Mouse (Mus musculus) hindbrain, embryonic 12.5 days (tissue): ENCODE results near the gene Sclt1. TPM values are rescaled to one million over a fixed set of nuclear protein-coding genes. Genes with fewer than 3 reads are reported as not detected.
A peak's percentile ranks its signal among the peaks of the same experiment; 100 is the strongest.
"Not testable (repeated sequence)": the region's sequence is repeated elsewhere in the genome, so short reads cannot be mapped to it uniquely, and the experiment has no call there.

ENCODE experiments used
- ATAC-seq: fragments of 200-750 bp; cut with Nextera tagmentation; 2 replicates; pipeline ENCODE4 v1.8.0; 2017; ENCODE audit warnings: moderate TSS enrichment; ENCODE audit not compliant: low FRiP score
- H3K27ac ChIP-seq: fragments of 300-500 bp; sonication (generic); 2 replicates; pipeline ENCODE4 v1.5.1; 2016; ENCODE audit warnings: mild to moderate bottlenecking
- H3K27me3 ChIP-seq: fragments of 300-500 bp; sonication (generic); 2 replicates; pipeline ENCODE4 v1.6.1; 2016; ENCODE audit warnings: mild to moderate bottlenecking
- H3K36me3 ChIP-seq: fragments of 300-500 bp; sonication (generic); 2 replicates; pipeline ENCODE4 v1.6.1; 2016; ENCODE audit warnings: mild to moderate bottlenecking
- H3K4me1 ChIP-seq: fragments of 300-500 bp; sonication (generic); 2 replicates; pipeline ENCODE4 v1.6.1; 2016
- H3K4me2 ChIP-seq: fragments of 300-500 bp; sonication (generic); replicated peaks from 2 replicates; pipeline ENCODE4 v1.6.1; 2016; ENCODE audit warnings: mild to moderate bottlenecking
- H3K4me3 ChIP-seq: fragments of 300-500 bp; sonication (generic); 2 replicates; pipeline ENCODE4 v1.5.1; 2016; ENCODE audit warnings: mild to moderate bottlenecking
- H3K9ac ChIP-seq: fragments of 300-500 bp; sonication (generic); 2 replicates; pipeline ENCODE4 v1.6.1; 2016; ENCODE audit warnings: mild to moderate bottlenecking, moderate library complexity
- H3K9me3 ChIP-seq: fragments of 300-500 bp; sonication (generic); replicated peaks from 2 replicates; pipeline ENCODE4 v1.6.1; 2016; ENCODE audit warnings: mild to moderate bottlenecking
- WGBS: fragments of 180-500 bp; shearing (Covaris S2); methylation state at CpG from one replicate; pipeline ENCODE4 v1.1.7; 2016; 5-methylcytosine and 5-hydroxymethylcytosine counted together
- polyA plus RNA-seq: library from polyadenylated mRNA; unstranded; fragments of >200 nt; fragmentation: Nextera tagmentation; extraction: Ambion mirVana; gene quantifications from 2 replicates; pipeline ENCODE4 v1.2.1, GENCODE M21; 2016

The Sclt1 gene
- polyA plus RNA-seq: 30.5 and 30.6 TPM in 2 replicates

DNA sequence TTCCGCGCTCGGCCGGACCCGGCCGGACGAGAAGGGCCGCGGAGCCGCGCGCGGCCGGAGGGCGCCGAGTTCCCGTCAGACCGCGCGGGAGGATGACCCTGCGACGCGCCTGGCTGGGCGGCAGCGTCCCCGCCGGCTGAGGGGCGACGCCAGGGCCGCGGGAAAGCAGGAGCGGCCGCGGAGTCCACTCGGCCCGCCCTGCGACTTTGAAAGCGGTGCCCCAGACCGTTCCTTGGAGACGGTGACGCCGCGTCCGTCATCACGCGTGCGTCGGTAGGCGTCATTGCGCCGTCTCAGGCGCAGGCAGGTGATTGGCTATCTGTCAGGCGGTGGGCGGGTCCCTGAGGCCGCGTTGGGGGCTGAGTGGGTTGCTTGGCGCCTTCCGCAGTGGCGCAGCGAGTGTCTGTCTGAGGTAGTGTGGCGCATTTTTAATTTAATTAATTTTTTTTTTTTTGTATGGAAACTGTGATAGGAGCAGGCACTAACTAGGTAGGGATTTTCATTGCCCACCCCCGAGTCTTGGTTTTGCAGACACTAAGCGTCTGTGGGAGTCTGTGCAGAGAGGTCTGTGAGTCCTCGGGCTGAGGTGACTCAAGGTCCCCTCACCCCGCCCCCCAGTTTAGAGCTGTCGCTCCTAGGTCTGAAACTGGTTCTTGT lies at the start of gene Sclt1, which contains the start of gene D3Ertd751e:
TSS of gene Sclt1 (minus strand) at position 237 of the 657 bp plus-strand sequence.
TSS of gene D3Ertd751e (plus strand) at position 334 of the 657 bp plus-strand sequence.
- peak within 1 kb of the TSS; percentile 88 for H3K4me3 ChIP-seq
- H3K4me2 ChIP-seq: peak within 1 kb of the TSS; percentile 69
- WGBS: under 1% methylated on average over 51 of the region's 66 CpGs
- H3K9me3 ChIP-seq: no peaks in the 10 kb centered on the region
- H3K36me3 ChIP-seq: no peaks in the 10 kb centered on the region
- H3K9ac ChIP-seq: peak within 1 kb of the TSS; percentile 89
- H3K27me3 ChIP-seq: no peaks in the 10 kb centered on the region
- H3K27ac ChIP-seq: peak within 1 kb of the TSS; percentile 96
- peak; percentile 99 for ATAC-seq
- H3K4me1 ChIP-seq: peaks cover 13% of the 10 kb centered on the region

DNA sequence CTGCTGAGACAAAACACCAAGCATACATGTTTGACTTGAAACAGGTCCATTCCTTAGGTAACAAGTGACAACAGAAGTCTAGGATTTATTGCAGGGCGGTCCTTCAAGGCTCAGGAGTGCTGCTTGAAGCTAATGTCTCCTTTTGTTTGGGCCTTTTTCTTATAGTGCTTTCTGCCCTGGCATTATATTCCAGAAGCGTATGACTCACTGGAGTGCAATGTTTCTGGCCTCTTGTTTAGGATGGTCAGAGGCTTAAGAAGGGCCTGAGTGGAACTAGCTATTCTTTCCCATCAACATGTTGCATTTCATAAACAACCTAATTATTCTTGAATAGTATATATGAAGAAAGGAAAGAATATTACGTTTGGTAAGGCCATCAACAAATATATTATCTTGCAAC lies 19.8 kb upstream of the Sclt1 start:
- Histone ChIP-seq H3K4me1 (no peaks in the 10 kb centered on the region), H3K36me3 (0 out of 2 replicates have a peak, but pooled peaks cover under 1% of the 10 kb centered on the region), H3K27ac (no peak overlapping the region), H3K4me2 (no peak overlapping the region), H3K4me3 (no peak overlapping the region), H3K9me3 (no peaks in the 10 kb centered on the region), H3K9ac (no peak overlapping the region), H3K27me3 (no peaks in the 10 kb centered on the region)
- WGBS: 88% methylated on average over 3 of the region's 3 CpGs
- ATAC-seq: no peak

DNA sequence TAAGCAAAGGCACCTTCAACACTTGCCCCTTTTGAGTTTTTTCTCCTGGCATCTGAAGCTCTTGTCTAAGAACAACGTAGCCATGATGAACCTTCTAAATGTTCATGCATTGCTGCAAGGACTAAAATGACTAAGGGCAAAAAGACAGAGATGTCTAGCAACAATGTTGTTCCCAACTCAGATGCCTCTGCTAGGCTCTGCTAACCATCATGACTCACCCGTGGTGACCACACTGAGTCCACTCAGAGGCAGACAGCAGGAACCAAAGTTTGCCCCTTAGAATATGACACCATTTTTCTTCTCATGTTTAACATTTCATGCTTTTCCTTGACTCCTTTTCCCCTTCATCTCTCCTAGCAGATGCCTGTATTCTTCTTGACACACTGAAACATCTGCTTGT lies 12.2 kb upstream of the Sclt1 start:
- H3K36me3 ChIP-seq: 0 out of 2 replicates have a peak, but pooled peaks cover 5% of the 10 kb centered on the region
- no peak overlapping the region for H3K9ac ChIP-seq
- no peak overlapping the region for H3K4me3 ChIP-seq
- no peak for ATAC-seq
- H3K27ac ChIP-seq: no peak overlapping the region
- 77% methylated on average over 2 of the region's 2 CpGs for WGBS
- H3K4me1 ChIP-seq: no peaks in the 10 kb centered on the region
- H3K9me3 ChIP-seq: no peaks in the 10 kb centered on the region
- H3K4me2 ChIP-seq: no peak overlapping the region
- H3K27me3 ChIP-seq: no peaks in the 10 kb centered on the region

DNA sequence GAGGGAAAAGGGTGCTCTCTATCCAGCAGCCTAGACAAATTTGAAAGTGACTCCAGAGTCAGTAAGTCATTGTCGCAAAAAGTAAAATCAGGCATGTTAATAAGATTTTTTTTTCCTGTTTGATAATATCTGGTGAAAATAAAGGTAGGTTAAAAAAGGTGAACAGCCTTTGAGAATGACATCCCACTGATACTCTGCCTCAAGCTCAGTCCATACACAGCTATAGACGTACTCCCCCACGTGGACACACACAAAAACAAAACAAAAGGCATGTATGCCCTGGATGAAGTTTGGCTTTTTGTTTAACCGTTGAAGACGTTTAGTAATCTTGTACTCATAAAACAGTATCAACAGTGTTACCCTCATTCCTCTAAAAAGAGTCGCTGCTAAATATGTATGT lies 1.1 kb upstream of the Sclt1 start:
- no peaks in the 10 kb centered on the region for H3K27me3 ChIP-seq
- peak overlapping the region; percentile 10; the same call in 1 of the 2 replicates for H3K9ac ChIP-seq
- no peak overlapping the region for H3K27ac ChIP-seq
- H3K36me3 ChIP-seq: no peaks in the 10 kb centered on the region
- no peaks in the 10 kb centered on the region for H3K9me3 ChIP-seq
- ATAC-seq: no peak
- peak overlapping the region; percentile 60 for H3K4me2 ChIP-seq
- WGBS: 51% methylated on average over 6 of the region's 6 CpGs
- H3K4me1 ChIP-seq: peaks cover 13% of the 10 kb centered on the region
- no peak overlapping the region for H3K4me3 ChIP-seq

DNA sequence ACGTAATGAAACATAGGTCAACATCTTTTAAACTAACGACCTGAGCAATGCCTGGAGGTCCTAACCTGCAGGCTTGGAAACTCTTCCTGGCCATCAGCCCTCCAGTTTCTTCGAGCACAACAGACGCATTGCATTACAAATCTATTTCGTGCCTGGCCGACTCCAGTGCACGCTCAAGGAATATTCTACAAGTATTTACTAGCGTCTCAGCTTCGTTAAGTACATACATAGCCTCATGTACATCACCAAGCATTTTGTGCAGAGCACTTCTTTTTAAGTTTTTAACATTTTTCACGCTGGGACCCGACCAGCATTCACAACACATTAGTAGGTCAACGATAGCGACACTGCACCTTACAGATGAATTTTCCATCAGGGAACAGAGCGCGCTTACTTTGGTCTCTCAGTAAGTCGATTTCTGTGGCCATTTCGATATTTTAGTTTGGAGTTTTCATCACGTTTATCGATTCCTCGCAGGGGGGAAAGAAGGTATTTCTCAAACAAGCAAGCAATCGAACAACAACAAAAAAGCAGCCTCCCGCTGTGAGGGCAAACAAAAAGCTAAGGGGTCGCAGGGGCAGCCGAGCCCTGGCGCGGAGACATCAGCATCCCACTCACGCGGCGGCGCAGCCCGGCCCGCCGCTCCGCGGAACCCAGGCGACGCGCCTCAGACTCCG lies 575 bp downstream of the Sclt1 start:
- under 1% methylated on average over 39 of the region's 39 CpGs for WGBS
- H3K4me2 ChIP-seq: peak overlapping the region; percentile 69
- H3K9me3 ChIP-seq: no peaks in the 10 kb centered on the region
- no peaks in the 10 kb centered on the region for H3K36me3 ChIP-seq
- H3K4me3 ChIP-seq: peak overlapping the region; percentile 88
- H3K9ac ChIP-seq: peak overlapping the region; percentile 89
- H3K27me3 ChIP-seq: no peaks in the 10 kb centered on the region
- peak overlapping the region; percentile 96 for H3K27ac ChIP-seq
- peaks cover 13% of the 10 kb centered on the region for H3K4me1 ChIP-seq
- no peak; the same call in 1 of the 2 replicates for ATAC-seq

DNA sequence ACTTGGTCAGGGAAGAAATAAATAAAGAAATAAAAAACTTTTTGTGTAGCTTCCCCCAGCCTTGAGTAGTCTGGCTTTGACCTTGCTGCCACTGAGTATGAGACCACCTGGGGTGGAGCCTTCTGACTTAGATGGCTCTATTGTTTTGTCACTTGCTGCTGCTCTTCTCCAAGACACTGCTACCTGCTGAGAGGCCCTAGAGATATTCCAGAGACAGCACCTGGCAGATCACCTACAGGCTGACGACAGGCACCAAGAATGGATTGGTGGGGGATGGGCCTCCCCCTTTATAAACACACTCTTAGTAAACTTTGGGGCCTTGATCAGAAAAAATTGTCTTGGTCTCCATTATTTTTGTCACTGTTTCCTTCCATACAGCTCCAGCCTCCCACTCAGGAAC lies 46.6 kb downstream of the Sclt1 start:
- Histone ChIP-seq H3K4me2 (no peak overlapping the region), H3K9me3 (no peaks in the 10 kb centered on the region), H3K4me3 (no peak overlapping the region), H3K9ac (no peak overlapping the region), H3K36me3 (peaks cover 16% of the 10 kb centered on the region), H3K27ac (no peak overlapping the region), H3K27me3 (no peaks in the 10 kb centered on the region), H3K4me1 (no peaks in the 10 kb centered on the region)
- no peak for ATAC-seq
- 70% methylated on average over 1 of the region's 1 CpGs for WGBS

DNA sequence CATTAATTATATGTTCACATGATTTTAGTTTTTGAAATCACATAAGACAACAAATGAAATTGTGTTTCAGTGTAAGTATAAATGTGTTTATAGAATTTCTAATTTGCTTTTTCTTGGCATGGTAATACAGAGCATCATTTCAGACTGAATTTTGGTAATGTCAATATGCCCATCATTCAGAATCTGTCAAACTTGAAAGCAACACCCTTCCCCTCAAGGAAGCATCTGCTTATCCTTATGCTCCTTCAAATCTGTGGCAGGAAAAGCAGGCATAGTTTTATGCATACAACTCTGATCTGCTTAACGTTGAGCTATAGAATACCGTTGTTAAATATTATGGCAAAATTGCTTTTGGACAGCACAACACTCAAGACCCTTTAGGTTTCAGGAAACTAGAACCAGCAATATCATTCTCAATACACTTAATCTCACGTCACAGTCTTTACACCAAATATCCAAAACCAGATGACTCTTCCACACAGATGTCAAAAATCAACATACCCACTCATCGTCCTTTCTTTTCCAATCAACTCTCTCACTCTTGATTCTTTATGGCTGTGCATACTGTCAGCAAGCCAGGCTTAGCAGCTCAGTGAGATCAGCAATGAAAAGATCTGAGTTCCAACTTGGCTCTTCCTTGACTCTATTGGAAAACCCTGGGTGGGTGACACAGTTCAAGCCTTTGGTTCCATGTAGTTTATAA lies 49.7 kb downstream of the Sclt1 start:
- no peaks in the 10 kb centered on the region for H3K4me1 ChIP-seq
- no peak overlapping the region for H3K9ac ChIP-seq
- peaks cover 7% of the 10 kb centered on the region; the same call in 1 of the 2 replicates for H3K36me3 ChIP-seq
- H3K4me2 ChIP-seq: no peak overlapping the region
- no peaks in the 10 kb centered on the region for H3K27me3 ChIP-seq
- H3K4me3 ChIP-seq: no peak overlapping the region
- no peak overlapping the region for H3K27ac ChIP-seq
- 98% methylated on average over 4 of the region's 4 CpGs for WGBS
- no peak for ATAC-seq
- no peaks in the 10 kb centered on the region for H3K9me3 ChIP-seq

DNA sequence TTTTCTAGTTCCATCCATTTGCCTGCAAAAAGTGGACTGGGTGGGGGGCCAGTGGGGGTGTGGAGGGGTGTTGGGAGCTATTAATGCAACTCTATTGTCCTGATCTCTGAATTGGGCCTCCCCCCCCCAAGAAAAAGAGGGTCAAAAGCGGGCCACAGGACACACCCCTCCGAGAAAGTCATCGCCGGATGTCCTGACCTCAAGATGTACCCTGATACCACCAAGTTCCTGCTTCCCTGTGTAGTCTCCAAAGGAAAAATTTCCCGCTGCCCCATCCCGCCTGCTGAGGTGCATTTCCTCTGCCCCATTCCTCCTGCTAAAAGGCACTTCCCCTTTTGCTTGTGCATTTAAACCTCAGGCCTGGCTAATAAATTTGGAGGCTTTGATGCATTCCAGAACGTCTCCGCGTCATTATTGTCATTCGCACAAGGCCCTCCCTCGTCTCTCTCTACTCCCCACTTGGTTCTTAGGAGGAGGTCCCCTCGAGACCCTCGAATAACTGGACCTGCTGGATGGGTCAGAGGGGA lies 52.1 kb downstream of the Sclt1 start:
- WGBS: 87% methylated on average over 13 of the region's 13 CpGs
- not testable (repeated sequence) for H3K27ac ChIP-seq, H3K9me3 ChIP-seq, ATAC-seq, H3K4me1 ChIP-seq, H3K27me3 ChIP-seq, H3K36me3 ChIP-seq, H3K9ac ChIP-seq, H3K4me2 ChIP-seq, H3K4me3 ChIP-seq

DNA sequence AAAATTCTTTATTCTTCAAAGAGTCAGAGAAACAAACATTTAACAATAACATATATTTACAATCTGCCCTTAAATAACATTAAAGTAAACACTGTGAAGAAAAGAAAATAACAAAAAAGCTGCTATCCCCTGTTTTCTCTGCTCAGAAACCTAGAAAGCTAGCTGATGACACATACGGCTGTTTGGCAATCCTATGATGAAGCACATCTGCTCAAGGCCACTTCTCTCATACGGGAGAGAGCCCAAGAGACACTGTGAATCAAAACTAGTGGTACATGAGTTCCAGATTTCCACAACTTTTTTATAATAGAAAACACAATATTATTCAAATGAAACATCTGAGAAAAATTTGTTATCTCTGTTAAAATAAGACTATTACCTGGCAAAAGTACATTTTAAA lies 55.9 kb downstream of the Sclt1 start:
- H3K9ac ChIP-seq: no peak overlapping the region
- H3K36me3 ChIP-seq: peaks cover 3% of the 10 kb centered on the region
- H3K27me3 ChIP-seq: no peaks in the 10 kb centered on the region
- no peaks in the 10 kb centered on the region for H3K9me3 ChIP-seq
- ATAC-seq: no peak
- H3K27ac ChIP-seq: no peak overlapping the region
- H3K4me1 ChIP-seq: no peaks in the 10 kb centered on the region
- 86% methylated on average over 2 of the region's 2 CpGs for WGBS
- no peak overlapping the region for H3K4me3 ChIP-seq
- H3K4me2 ChIP-seq: no peak overlapping the region

DNA sequence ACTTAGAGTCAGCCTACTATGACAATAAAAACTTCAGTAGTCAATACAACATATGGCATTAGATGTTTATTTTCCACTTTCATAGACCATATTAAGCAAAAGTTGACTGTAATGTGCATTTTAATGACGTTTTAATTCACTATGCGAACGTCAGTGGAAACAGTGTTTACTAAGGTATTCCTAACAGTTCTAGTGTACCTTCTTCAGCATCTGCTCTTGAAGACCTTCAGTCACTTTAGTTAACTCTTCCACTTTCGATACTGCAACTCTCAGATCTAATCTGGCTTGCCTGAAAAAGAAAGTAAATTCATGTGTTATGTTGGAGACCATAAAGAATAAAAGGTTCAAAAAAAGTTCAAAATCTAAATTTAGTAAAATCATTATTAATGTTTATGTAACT lies 60.2 kb downstream of the Sclt1 start:
- WGBS: 94% methylated on average over 4 of the region's 4 CpGs
- Histone ChIP-seq H3K27me3 (no peaks in the 10 kb centered on the region), H3K9ac (no peak overlapping the region), H3K4me1 (no peaks in the 10 kb centered on the region), H3K4me2 (no peak overlapping the region), H3K4me3 (no peak overlapping the region), H3K36me3 (peaks cover 5% of the 10 kb centered on the region), H3K9me3 (no peaks in the 10 kb centered on the region), H3K27ac (no peak overlapping the region)
- ATAC-seq: no peak

DNA sequence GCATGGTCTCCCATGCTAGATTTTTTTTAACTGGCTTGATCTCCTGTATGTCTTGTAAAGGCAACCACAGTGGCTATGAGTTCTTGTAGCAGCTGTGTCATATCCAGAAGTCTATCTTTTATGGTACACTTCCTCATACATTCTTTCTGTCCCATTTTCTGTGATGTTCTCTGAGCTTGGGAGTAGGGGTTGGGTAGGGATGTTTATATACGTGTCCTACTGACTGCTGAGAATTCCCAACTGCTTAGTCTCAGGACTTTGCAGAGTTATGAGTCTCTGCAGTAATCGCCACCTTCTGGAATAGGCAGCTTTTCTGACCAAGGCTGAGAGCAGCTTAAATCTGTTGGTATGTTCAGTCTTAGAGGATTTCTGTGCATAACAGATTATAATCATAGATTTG lies 65.7 kb downstream of the Sclt1 start:
- ATAC-seq: no peak
- Histone ChIP-seq H3K9me3 (no peaks in the 10 kb centered on the region), H3K36me3 (peaks cover 13% of the 10 kb centered on the region), H3K27ac (no peak overlapping the region), H3K9ac (no peak overlapping the region), H3K4me2 (no peak overlapping the region), H3K4me3 (no peak overlapping the region), H3K27me3 (no peaks in the 10 kb centered on the region), H3K4me1 (no peaks in the 10 kb centered on the region)
- WGBS: 89% methylated on average over 2 of the region's 2 CpGs

DNA sequence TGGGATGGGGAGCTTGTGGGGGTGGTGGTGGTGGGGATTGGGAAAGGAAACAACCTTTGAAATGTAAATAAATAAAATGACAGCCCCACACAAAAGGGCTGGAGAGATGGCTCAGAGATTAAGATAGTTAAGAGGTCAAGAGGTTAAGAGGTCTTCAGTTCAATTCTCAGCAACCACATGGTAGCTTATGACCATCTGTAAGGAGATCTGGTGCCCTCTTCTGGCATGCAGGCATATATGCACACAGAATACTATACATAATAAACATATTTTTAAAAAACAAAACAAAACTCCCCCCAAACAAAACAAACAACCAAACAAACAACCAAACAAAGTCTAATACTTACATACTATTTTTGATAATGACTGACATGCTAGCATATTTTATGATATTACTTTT lies 67.5 kb downstream of the Sclt1 start:
- H3K4me1 ChIP-seq: no peaks in the 10 kb centered on the region
- peaks cover 11% of the 10 kb centered on the region for H3K36me3 ChIP-seq
- H3K9ac ChIP-seq: no peak overlapping the region
- no peak overlapping the region for H3K4me3 ChIP-seq
- no peaks in the 10 kb centered on the region for H3K9me3 ChIP-seq
- ATAC-seq: no peak
- no peak overlapping the region for H3K4me2 ChIP-seq
- H3K27me3 ChIP-seq: no peaks in the 10 kb centered on the region
- H3K27ac ChIP-seq: no peak overlapping the region
